In genomic region chr9:32947221-32947620, GRCm38 (mm10) we compare ENCODE assay signal across 32 mouse cellular contexts.
"Had no signal": no experiment of that assay in that cellular context is flagged by ENCODE, and none has a peak within 500 bp of the region (broad histone marks: within the 10 kb centered on the region; RNA-seq: fewer than 3 reads in every experiment).

No protein-coding gene starts in this region.

- H3K9me3 ChIP-seq: heart, embryonic 10.5 days; heart, embryonic 12.5 days; heart, embryonic 13.5 days; heart, embryonic 15.5 days; hindbrain, embryonic 10.5 days; hindbrain, embryonic 12.5 days; hindbrain, embryonic 13.5 days; hindbrain, embryonic 15.5 days; intestine, embryonic 15.5 days; kidney, embryonic 15.5 days had no signal

- ATAC-seq: hindbrain, embryonic 16.5 days; hindbrain, postnatal 0 days; inflammation-experienced regulatory T-cells, adult 6 months; intestine, embryonic 15.5 days; intestine, embryonic 16.5 days; intestine, postnatal 0 days had no signal

- DNase-seq: heart, adult 2 months; heart, postnatal 10 days; heart, postnatal 36 days; heart, postnatal 4 days; kidney, adult 11 months; kidney, adult 18-20 months; kidney, adult 8-10 months; kidney, postnatal 10 days; kidney, postnatal 14 days; kidney, postnatal 25 days; kidney, postnatal 4 days; layer of hippocampus, adult 9-11 months; layer of hippocampus, postnatal 36 days had no signal

- H3K4me2 ChIP-seq: heart, embryonic 11.5 days; heart, embryonic 12.5 days; heart, embryonic 13.5 days; heart, embryonic 15.5 days; hindbrain, embryonic 12.5 days; hindbrain, embryonic 13.5 days; hindbrain, embryonic 14.5 days; hindbrain, embryonic 15.5 days; intestine, embryonic 15.5 days; kidney, embryonic 15.5 days had no signal

- H3K27me3 ChIP-seq: heart, embryonic 12.5 days; heart, embryonic 13.5 days; heart, embryonic 15.5 days; hindbrain, embryonic 15.5 days; intestine, embryonic 15.5 days; kidney, embryonic 15.5 days had no signal

- H3K36me3 ChIP-seq: heart, embryonic 10.5 days; heart, embryonic 12.5 days; heart, embryonic 13.5 days; heart, embryonic 15.5 days; hindbrain, embryonic 10.5 days; hindbrain, embryonic 12.5 days; hindbrain, embryonic 13.5 days; hindbrain, embryonic 15.5 days; intestine, embryonic 15.5 days; kidney, embryonic 15.5 days had no signal

- H3K27ac ChIP-seq: heart, adult 2 months; heart, embryonic 10.5 days; heart, embryonic 13.5 days; heart, embryonic 15.5 days; hindbrain, embryonic 10.5 days; hindbrain, embryonic 12.5 days; hindbrain, embryonic 13.5 days; hindbrain, embryonic 14.5 days; hindbrain, embryonic 15.5 days; hindbrain, postnatal 0 days; intestine, embryonic 15.5 days; kidney, embryonic 15.5 days; kidney, postnatal 0 days; layer of hippocampus, adult 2 months had no signal

- H3K4me3 ChIP-seq: heart, adult 2 months; heart, embryonic 10.5 days; heart, embryonic 12.5 days; heart, embryonic 13.5 days; heart, embryonic 15.5 days; hindbrain, embryonic 10.5 days; hindbrain, embryonic 12.5 days; hindbrain, embryonic 13.5 days; hindbrain, embryonic 15.5 days; intestine, embryonic 15.5 days; kidney, embryonic 15.5 days; layer of hippocampus, adult 2 months had no signal

- H3K4me1 ChIP-seq: heart, embryonic 10.5 days; heart, embryonic 12.5 days; heart, embryonic 13.5 days; heart, embryonic 15.5 days; hindbrain, embryonic 10.5 days; hindbrain, embryonic 12.5 days; hindbrain, embryonic 13.5 days; hindbrain, embryonic 15.5 days; intestine, embryonic 15.5 days; kidney, embryonic 15.5 days had no signal

- H3K9ac ChIP-seq: heart, embryonic 12.5 days; heart, embryonic 13.5 days; heart, embryonic 15.5 days; hindbrain, embryonic 12.5 days; hindbrain, embryonic 13.5 days; hindbrain, embryonic 14.5 days; hindbrain, embryonic 15.5 days; intestine, embryonic 15.5 days; kidney, embryonic 15.5 days had no signal
